Mouse (Mus musculus) G1E (cell line): ENCODE results near the gene Tmem33.

Experiments used
- CTCF ChIP-seq: IDR thresholded peaks from 2 replicates; pipeline ENCODE4 v1.5.1; 2012; ENCODE audit warnings: low read depth, low read length, inconsistent platforms, mixed read lengths
- POLR2AphosphoS5 ChIP-seq: IDR thresholded peaks from 2 replicates; pipeline ENCODE4 v1.6.1; 2012; ENCODE audit warnings: low read depth, low read length, inconsistent platforms; ENCODE audit not compliant: insufficient replicate concordance
- TAL1 ChIP-seq: conservative IDR thresholded peaks from 2 replicates; pipeline ENCODE4 v1.6.1; 2012; ENCODE audit warnings: low read depth, low read length, inconsistent platforms, mixed read lengths

DNA sequence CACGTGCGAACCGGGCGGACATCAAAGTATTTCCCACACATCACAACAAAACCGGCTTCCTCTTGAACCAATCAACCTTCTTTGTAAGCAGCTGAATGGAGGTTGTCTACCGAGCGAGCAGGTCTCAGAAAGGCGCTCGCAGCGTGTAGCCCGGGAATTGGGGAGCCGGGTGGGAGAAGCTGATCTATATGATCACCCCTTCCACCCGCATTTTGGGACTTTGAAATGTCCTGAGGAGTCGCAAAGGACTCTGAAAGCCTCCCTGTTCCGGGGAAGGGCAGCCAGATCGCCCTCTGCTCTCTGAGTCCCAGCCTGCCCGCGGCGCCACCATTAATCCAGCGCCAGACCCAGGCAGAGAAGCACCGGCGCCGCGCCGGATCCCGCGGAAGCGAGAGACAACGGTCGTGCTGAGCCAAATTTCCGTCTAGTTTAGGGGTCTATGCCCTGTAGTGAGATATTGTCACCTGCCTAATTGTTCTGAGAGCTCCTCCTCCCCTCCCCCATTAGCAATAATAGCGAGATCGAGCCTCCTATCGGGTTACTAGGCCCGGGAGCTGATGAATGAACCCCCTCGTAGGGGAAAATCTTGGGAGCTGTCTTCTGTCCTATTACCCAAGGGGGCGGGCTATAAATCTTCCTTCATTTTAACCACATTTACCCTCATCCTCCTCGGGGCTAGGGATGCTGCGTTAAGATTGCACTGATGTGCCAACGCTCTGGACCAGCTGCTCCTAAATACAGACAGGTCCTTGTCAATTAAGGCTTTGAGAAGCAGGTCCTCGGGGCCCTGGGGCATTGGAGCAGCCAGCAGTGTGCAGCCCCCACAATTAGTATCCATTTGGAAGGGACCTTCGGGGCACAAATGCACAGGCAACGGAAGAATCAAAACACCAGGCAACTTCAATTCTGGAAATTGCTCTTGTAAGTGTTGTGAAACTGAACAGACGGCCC lies 37.6 kb upstream of the Tmem33 start:
- no peak for TF ChIP-seq TAL1
- TF ChIP-seq CTCF = no peak
- no peak for TF ChIP-seq POLR2AphosphoS5
